Mouse (Mus musculus) c-Kit-positive CD71-negative TER-119-negative erythroid progenitor cells, embryonic 14.5 days (primary cell): ENCODE results near the gene Sacs.

Experiments
- DNase-seq: peaks from one replicate; pipeline ENCODE4 v3.0.0-alpha.2; 2013; ENCODE audit warnings: low read depth

Gene Sacs

GRCm38 (mm10) chr14:61161367-61162334 lies 23.4 kb downstream of the Sacs start:
- DNase-seq = no peak

GRCm38 (mm10) chr14:61164461-61164860 lies 26.2 kb downstream of the Sacs start:
- DNase-seq = no peak

GRCm38 (mm10) chr14:61165929-61166328 lies 27.7 kb downstream of the Sacs start:
- no peak for DNase-seq

GRCm38 (mm10) chr14:61171261-61171970 lies 33.2 kb downstream of the Sacs start:
- no peak for DNase-seq

GRCm38 (mm10) chr14:61172548-61173158 lies 34.4 kb downstream of the Sacs start:
- peak; percentile 99 for DNase-seq

GRCm38 (mm10) chr14:61173229-61173628 lies 35.0 kb downstream of the Sacs start:
- peak; percentile 53 for DNase-seq

- no peak for DNase-seq
These were observed 53.6 kb downstream of the Sacs start for GRCm38 (mm10) chr14:61191904-61192303.

GRCm38 (mm10) chr14:61192326-61192725 lies 54.1 kb downstream of the Sacs start:
- DNase-seq = no peak

- no peak for DNase-seq
These were observed 56.2 kb downstream of the Sacs start for GRCm38 (mm10) chr14:61194416-61194815.

GRCm38 (mm10) chr14:61210111-61210510 lies 71.9 kb downstream of the Sacs start:
- DNase-seq = no peak

- no peak for DNase-seq
These were observed 73.5 kb downstream of the Sacs start for GRCm38 (mm10) chr14:61211754-61212153.

GRCm38 (mm10) chr14:61221166-61221565 lies 82.9 kb downstream of the Sacs start:
- no peak for DNase-seq

- DNase-seq = no peak
These were observed 84.2 kb downstream of the Sacs start for GRCm38 (mm10) chr14:61222506-61222905.

- no peak for DNase-seq
These were observed 85.5 kb downstream of the Sacs start for GRCm38 (mm10) chr14:61223740-61224139.

- DNase-seq = no peak
These were observed 86.3 kb downstream of the Sacs start for GRCm38 (mm10) chr14:61224387-61225077.

GRCm38 (mm10) chr14:61226151-61226550 lies 87.9 kb downstream of the Sacs start:
- DNase-seq = no peak

- DNase-seq = peak; percentile 33
These were observed 91.5 kb downstream of the Sacs start for GRCm38 (mm10) chr14:61229763-61230162.

GRCm38 (mm10) chr14:61230179-61230578 lies 91.9 kb downstream of the Sacs start:
- no peak for DNase-seq

GRCm38 (mm10) chr14:61232016-61232568 lies 93.8 kb downstream of the Sacs start:
- DNase-seq = no peak

- no peak for DNase-seq
These were observed 97.7 kb downstream of the Sacs start for GRCm38 (mm10) chr14:61235846-61236474.

- DNase-seq = no peak
These were observed 98.9 kb downstream of the Sacs start for GRCm38 (mm10) chr14:61237101-61237654.
